Mouse (Mus musculus): ENCODE results near the gene Atp2c1.

The Atp2c1 gene

DNA sequence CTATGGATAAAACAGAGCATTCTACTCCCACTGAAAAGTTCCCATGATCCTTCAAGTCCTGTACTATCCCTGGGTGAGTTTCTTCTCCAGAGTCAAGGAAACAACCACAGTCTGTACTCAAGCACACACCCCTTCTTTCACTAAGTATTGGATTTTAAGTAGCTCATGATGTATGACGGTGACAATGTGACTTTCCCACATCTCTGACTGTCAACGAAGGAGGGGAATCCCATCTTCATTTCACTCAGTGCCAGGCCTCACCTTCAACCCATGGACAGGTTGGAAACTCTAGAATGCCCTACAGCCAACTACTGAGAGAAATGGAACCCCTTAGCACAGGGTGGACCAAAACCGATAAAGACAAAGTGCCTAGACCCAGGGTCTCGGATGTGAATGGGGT is 160.9 kb downstream of the Atp2c1 start:
- no peak for DNase-seq (ENCODE audit: low spot score)

DNA sequence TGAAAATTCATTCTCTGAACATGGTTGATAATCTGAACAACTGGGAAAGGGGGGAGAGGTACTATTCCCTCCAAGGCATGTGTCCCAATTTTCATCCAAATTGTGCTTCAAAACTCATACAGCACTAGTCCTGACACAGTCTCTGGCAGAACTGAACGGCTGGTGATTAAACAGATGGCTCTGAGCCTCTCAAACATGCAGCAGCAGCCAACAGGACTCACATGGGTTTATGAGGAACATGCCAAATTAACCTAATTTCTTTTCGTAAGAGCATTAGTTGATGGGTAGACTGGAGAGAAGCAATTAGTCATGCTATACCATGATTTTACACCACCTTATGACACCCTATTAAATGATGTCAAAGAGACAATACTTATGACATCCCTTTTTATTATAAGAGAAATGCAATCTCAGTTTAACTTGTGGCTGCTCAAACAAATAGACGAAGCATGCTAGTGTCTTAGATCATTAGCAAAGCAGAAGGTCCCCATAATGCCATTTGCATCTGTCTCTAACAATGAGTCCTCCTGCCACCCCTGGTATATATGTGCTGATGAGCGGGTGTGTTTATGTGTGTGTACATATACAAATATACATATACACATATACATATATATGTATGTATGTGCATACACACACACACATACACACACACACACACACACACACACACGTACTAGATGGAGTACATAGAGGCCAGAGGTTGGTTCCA is 163.4 kb downstream of the Atp2c1 start:
- DNase-seq (ENCODE audit: low spot score): no peak

DNA sequence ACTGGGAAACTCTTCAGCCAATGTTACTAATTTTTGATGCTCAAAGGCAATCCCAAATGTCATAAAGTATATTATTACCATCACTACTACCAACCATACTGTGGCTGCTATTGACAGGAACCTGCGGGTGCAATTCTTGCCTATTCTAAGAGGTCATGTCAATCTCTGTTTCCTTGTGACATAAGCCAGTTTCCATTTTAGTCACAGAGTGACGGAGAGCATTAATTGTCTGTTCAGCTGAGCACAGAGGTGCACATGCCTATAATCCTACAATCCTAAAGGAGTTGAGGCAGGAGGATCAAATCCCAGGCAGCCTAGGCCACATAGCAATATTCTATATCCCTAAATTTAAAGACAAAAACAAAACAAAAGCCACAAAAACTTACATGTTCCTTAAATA is 164.9 kb downstream of the Atp2c1 start:
- DNase-seq (ENCODE audit: low spot score): no peak

Measured in MN1 (cell line).